Mouse (Mus musculus) left cerebral cortex, postnatal 14 days (tissue): ENCODE measurements around the gene Ccdc159. TPM values are rescaled to one million over a fixed set of nuclear protein-coding genes. Genes with fewer than 3 reads are reported as not detected.

Source experiments
- total RNA-seq, 2 experiments: library from RNA; stranded (reverse); gene quantifications; 2 replicates each; pipeline ENCODE4 v1.2.3; 2021

Gene Ccdc159
- total RNA-seq, 2 experiments from 2014 or later: 12.5 to 14.7 TPM

Other genes starting within 250 kb of the Ccdc159 start
- 10 to 100 TPM; 13.5 to 16.7 TPM for gene Ldlr, start 204.0 kb upstream of the Ccdc159 start, total RNA-seq
- gene Spc24, start 167.2 kb upstream of the Ccdc159 start, total RNA-seq: 1 to 10 TPM; 2.6 to 2.7 TPM
- gene Kank2, start 128.7 kb upstream of the Ccdc159 start, total RNA-seq: 1 to 10 TPM; 7.4 to 7.6 TPM
- not detected for gene Angptl8, start 92.0 kb upstream of the Ccdc159 start, total RNA-seq
- 10 to 100 TPM; 18.5 to 22.6 TPM for gene Dock6, start 74.8 kb upstream of the Ccdc159 start, total RNA-seq
- 10 to 100 TPM; 17.5 to 24.8 TPM for gene Rab3d, start 9.3 kb upstream of the Ccdc159 start, total RNA-seq
- gene Tmem205, start 85 bp downstream of the Ccdc159 start, total RNA-seq: 10 to 100 TPM; 28.0 to 33.5 TPM
- gene Plppr2, start 9.6 kb downstream of the Ccdc159 start, total RNA-seq: 100 to 1,000 TPM; 262 to 263 TPM
- 10 to 100 TPM; 14.4 to 15.0 TPM for gene Swsap1, start 28.3 kb downstream of the Ccdc159 start, total RNA-seq
- 1 to 10 TPM; 1.4 to 3.4 TPM for gene Epor, start 36.0 kb downstream of the Ccdc159 start, total RNA-seq
- 1 to 10 TPM; 1.7 to 2.4 TPM for gene Rgl3, start 62.0 kb downstream of the Ccdc159 start, total RNA-seq
- 1 to 10 TPM; 7.3 to 7.7 TPM for gene Ccdc151, start 75.2 kb downstream of the Ccdc159 start, total RNA-seq
- 100 to 1,000 TPM in 1 of 2 experiments, 10 to 100 TPM in 1; 98.9 to 102 TPM for gene Prkcsh, start 75.3 kb downstream of the Ccdc159 start, total RNA-seq
- 100 to 1,000 TPM; 155 to 168 TPM for gene Elavl3, start 124.6 kb downstream of the Ccdc159 start, total RNA-seq
- 1 to 10 TPM; 1.4 to 3.7 TPM for gene Gm49318, start 143.8 kb downstream of the Ccdc159 start, total RNA-seq
- 10 to 100 TPM; 19.0 to 21.6 TPM for gene Zfp653, start 143.9 kb downstream of the Ccdc159 start, total RNA-seq
- gene Ecsit, start 158.0 kb downstream of the Ccdc159 start, total RNA-seq: 10 to 100 TPM; 41.5 to 43.2 TPM
- under 1 TPM; 0.88 to 0.93 TPM for gene Cnn1, start 171.7 kb downstream of the Ccdc159 start, total RNA-seq
- gene Elof1, start 189.7 kb downstream of the Ccdc159 start, total RNA-seq: 10 to 100 TPM; 62.0 to 64.2 TPM
- under 1 TPM; 0.40 to 0.53 TPM for gene Acp5, start 208.2 kb downstream of the Ccdc159 start, total RNA-seq
- gene Pigyl, start 229.4 kb downstream of the Ccdc159 start, total RNA-seq: 10 to 100 TPM; 33.1 to 51.9 TPM